Mouse (Mus musculus) heart, embryonic 11.5 days (tissue): ENCODE data around the gene Oprd1. TPM values are rescaled to one million over a fixed set of nuclear protein-coding genes. Genes with fewer than 3 reads are reported as not detected.

Source experiments
- ATAC-seq: fragments of 200-750 bp; cut with Nextera tagmentation; replicated peaks from 2 replicates; pipeline ENCODE4 v1.8.0; 2017; ENCODE audit warnings: moderate library complexity; ENCODE audit not compliant: insufficient number of reproducible peaks, low FRiP score, low TSS enrichment
- H3K27ac ChIP-seq: fragments of 300-500 bp; sonication (generic); 2 replicates; pipeline ENCODE4 v1.5.1; 2014; ENCODE audit warnings: mild to moderate bottlenecking, low read depth, low read length
- H3K27me3 ChIP-seq: fragments of 300-500 bp; sonication (generic); 2 replicates; pipeline ENCODE4 v1.6.1; 2014; ENCODE audit warnings: mild to moderate bottlenecking, low read length, mixed read lengths; ENCODE audit not compliant: control insufficient read depth, insufficient read depth
- H3K36me3 ChIP-seq: fragments of 300-500 bp; sonication (generic); 2 replicates; pipeline ENCODE4 v1.6.1; 2014; ENCODE audit warnings: mild to moderate bottlenecking, low read length, moderate library complexity, mixed read lengths; ENCODE audit not compliant: control insufficient read depth, insufficient read depth
- H3K4me1 ChIP-seq: fragments of 300-500 bp; sonication (generic); 2 replicates; pipeline ENCODE4 v1.6.1; 2014; ENCODE audit warnings: low read length; ENCODE audit not compliant: control insufficient read depth, insufficient read depth
- H3K4me2 ChIP-seq: fragments of 300-500 bp; sonication (generic); 2 replicates; pipeline ENCODE4 v1.6.1; 2014; ENCODE audit warnings: mild to moderate bottlenecking, moderate library complexity
- H3K4me3 ChIP-seq: fragments of 300-500 bp; sonication (generic); 2 replicates; pipeline ENCODE4 v1.5.1; 2014; ENCODE audit warnings: low read depth, low read length
- H3K9ac ChIP-seq: fragments of 300-500 bp; sonication (generic); 2 replicates; pipeline ENCODE4 v1.6.1; 2014; ENCODE audit warnings: mild to moderate bottlenecking, low read depth, low read length, moderate library complexity
- H3K9me3 ChIP-seq: fragments of 300-500 bp; sonication (generic); replicated peaks from 2 replicates; pipeline ENCODE4 v1.6.1; 2016; ENCODE audit warnings: low read length; ENCODE audit not compliant: control insufficient read depth
- WGBS: fragments of 180-500 bp; shearing (Covaris S2); extraction: QIAGEN DNeasy Blood & Tissue Kit; methylation state at CpG from one replicate; pipeline ENCODE4 v1.1.7; 2014; ENCODE audit not compliant: insufficient replicate concordance; 5-methylcytosine and 5-hydroxymethylcytosine counted together
- polyA plus RNA-seq: library from polyadenylated mRNA; unstranded; fragments of >200 nt; fragmentation: Nextera tagmentation; extraction: Ambion mirVana; gene quantifications from 2 replicates; pipeline ENCODE4 v1.2.1, GENCODE M21; 2014

Oprd1 gene
- polyA plus RNA-seq, 1 experiment from 2014 or later = 0.53 TPM

DNA sequence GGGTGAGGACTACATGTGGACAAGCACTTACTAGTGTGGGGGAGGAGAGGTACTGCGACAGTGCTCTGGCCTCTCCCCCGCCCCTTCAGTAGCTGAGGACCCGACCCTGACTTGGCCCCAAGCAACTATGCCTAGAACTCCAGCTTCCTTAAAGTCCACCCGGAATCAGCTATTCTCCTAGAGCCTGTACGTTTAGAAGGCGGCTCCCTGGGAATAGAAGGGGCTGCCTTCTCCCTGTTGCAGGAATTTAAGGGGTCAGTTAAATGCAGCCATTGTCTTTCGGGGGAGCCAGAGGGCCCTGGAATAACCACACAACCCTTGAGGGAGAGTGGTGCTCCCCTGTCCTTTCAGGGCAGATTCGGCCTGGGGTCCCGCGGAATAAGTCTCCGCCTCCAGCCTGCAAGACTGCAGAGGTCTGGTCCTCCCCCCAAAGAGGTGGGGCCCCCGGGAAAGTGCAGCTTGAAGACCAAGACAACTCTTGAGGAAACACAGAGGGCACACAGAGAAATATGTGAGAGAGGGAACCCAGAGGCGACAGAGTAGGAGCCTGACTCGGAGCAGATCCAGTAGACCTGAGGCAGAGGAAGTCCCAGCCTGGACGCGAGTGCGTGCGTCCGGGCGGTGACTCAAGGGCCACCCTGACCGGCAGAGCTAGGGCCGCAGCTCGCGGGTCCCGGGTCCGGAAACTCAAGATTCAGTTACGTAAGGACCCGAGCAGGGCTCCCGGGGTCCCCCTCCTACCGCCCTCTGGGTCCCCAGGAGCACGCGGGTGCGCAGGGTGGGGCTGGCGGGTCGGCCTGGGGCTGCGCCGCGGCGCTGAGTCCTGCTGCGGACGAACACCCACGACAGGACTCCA lies 70.0 kb downstream of the Oprd1 start, which contains the start of gene Gm10300:
Gm10300 (plus strand) TSS at position 621 of the 856 bp plus-strand sequence.
- H3K4me2 ChIP-seq = peak within 1 kb of the TSS; percentile 92
- peak within 1 kb of the TSS; percentile 91 for H3K9ac ChIP-seq
- peaks cover 64% of the 10 kb centered on the region for H3K4me1 ChIP-seq
- H3K27ac ChIP-seq = peak within 1 kb of the TSS; percentile 87
- no peaks in the 10 kb centered on the region for H3K27me3 ChIP-seq
- no peaks in the 10 kb centered on the region for H3K36me3 ChIP-seq
- under 1% methylated on average over 41 of the region's 42 CpGs for WGBS
- no peaks in the 10 kb centered on the region for H3K9me3 ChIP-seq
- peak within 1 kb of the TSS; percentile 88 for H3K4me3 ChIP-seq
- ATAC-seq = no peak

DNA sequence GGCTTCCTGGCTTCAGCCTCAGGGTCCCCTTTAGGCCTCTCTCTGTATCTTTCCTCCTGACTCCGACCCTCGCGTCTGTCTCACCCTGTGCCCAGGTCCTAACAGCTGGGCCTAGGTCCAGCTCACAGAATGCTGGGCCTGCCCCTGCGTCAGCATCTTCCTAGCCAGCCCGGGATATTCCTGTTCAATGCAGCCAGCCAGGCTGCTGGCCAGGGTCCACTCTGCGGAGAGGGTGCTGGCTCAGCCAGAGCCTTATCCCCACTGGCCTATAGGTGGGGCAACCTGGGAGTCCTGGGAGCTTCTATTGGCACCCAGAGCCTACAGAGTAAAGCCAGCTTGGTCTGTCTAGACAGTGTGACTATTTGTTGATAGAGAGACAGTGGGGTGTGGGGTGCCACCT lies 71.3 kb downstream of the Oprd1 start:
- H3K27ac ChIP-seq = no peak overlapping the region; the same call in 1 of the 2 replicates
- no peaks in the 10 kb centered on the region for H3K36me3 ChIP-seq
- no peaks in the 10 kb centered on the region for H3K27me3 ChIP-seq
- H3K4me2 ChIP-seq = peak overlapping the region; percentile 92
- WGBS = 60% methylated on average over 6 of the region's 6 CpGs
- peak overlapping the region; percentile 67; the same call in 1 of the 2 replicates for H3K9ac ChIP-seq
- peaks cover 59% of the 10 kb centered on the region for H3K4me1 ChIP-seq
- no peak for ATAC-seq
- peak overlapping the region; percentile 88 for H3K4me3 ChIP-seq
- H3K9me3 ChIP-seq = no peaks in the 10 kb centered on the region

DNA sequence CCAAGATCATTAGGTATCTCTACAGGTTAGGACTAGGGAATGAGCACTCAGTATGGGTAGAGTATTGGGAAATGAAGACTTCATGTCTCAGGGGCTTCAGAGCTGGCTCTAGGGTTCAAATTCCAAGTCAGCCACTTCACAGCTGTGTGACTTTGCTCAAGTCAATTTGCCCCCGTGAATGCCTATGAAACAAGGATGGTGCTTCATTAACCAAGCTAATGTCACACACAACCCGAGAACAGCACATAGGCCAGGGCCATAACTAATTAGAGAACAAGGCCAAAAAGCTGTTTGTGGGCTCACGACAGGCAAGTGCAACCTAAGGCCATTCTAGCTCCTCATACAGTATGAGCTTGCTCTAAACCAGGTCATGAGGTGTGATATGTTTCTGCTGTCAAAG lies 72.1 kb downstream of the Oprd1 start:
- Histone ChIP-seq H3K27me3 (no peaks in the 10 kb centered on the region), H3K36me3 (no peaks in the 10 kb centered on the region), H3K9ac (0 out of 2 replicates have a peak overlapping the region, but pooled peaks have one; percentile 24), H3K27ac (no peak overlapping the region), H3K4me3 (peak overlapping the region; percentile 88; the same call in 1 of the 2 replicates), H3K4me1 (peaks cover 60% of the 10 kb centered on the region), H3K9me3 (no peaks in the 10 kb centered on the region), H3K4me2 (peak overlapping the region; percentile 92)
- WGBS = 82% methylated on average over 3 of the region's 3 CpGs
- ATAC-seq = no peak

DNA sequence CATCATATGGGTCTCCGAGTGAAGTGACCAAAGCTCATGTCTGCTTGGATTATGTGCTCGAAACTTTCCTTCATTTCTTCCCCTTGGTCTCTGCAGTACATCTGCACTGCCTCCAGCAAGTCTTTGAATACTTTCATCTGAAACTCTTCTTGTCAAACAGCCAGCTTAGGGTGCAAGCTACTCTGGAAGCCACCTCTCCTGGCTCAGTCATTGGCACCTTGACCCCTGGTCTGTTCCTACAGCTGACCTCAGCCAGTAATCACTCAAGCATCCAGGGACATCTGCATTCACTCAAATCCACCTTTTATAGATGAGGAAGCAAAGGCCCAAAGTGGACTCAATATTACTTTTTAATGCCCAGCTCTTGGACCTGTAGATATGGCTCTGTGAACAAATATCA lies 72.6 kb downstream of the Oprd1 start:
- H3K27me3 ChIP-seq = no peaks in the 10 kb centered on the region
- H3K9me3 ChIP-seq = no peaks in the 10 kb centered on the region
- H3K27ac ChIP-seq = no peak overlapping the region
- peak overlapping the region; percentile 92 for H3K4me2 ChIP-seq
- H3K4me1 ChIP-seq = peaks cover 60% of the 10 kb centered on the region
- WGBS = 91% methylated on average over 2 of the region's 2 CpGs
- no peak for ATAC-seq
- peak overlapping the region; percentile 88; the same call in 1 of the 2 replicates for H3K4me3 ChIP-seq
- 0 out of 2 replicates have a peak overlapping the region, but pooled peaks have one; percentile 24 for H3K9ac ChIP-seq
- no peaks in the 10 kb centered on the region for H3K36me3 ChIP-seq

DNA sequence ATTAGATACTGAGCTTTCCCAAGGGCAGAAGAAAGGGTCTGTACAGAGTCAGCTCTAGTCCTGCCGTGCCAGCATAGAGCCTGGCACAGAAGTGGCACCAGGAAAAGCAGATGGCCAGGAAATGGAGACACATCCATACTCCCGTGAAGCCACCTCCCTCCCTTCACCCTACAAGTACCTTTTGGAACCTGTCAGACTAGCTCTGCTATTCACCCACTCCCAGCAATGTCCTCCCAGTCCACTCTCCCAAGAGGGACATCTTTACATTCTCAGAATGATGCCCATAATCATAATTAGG lies 76.4 kb downstream of the Oprd1 start:
- 72% methylated on average over 2 of the region's 2 CpGs for WGBS
- no peak for ATAC-seq
- no peak overlapping the region for H3K27ac ChIP-seq
- H3K4me3 ChIP-seq = no peak overlapping the region
- H3K27me3 ChIP-seq = no peaks in the 10 kb centered on the region
- no peaks in the 10 kb centered on the region for H3K36me3 ChIP-seq
- H3K4me1 ChIP-seq = peaks cover 71% of the 10 kb centered on the region
- peak overlapping the region; percentile 14 for H3K4me2 ChIP-seq
- no peaks in the 10 kb centered on the region for H3K9me3 ChIP-seq
- 0 out of 2 replicates have a peak overlapping the region, but pooled peaks have one; percentile 18 for H3K9ac ChIP-seq

DNA sequence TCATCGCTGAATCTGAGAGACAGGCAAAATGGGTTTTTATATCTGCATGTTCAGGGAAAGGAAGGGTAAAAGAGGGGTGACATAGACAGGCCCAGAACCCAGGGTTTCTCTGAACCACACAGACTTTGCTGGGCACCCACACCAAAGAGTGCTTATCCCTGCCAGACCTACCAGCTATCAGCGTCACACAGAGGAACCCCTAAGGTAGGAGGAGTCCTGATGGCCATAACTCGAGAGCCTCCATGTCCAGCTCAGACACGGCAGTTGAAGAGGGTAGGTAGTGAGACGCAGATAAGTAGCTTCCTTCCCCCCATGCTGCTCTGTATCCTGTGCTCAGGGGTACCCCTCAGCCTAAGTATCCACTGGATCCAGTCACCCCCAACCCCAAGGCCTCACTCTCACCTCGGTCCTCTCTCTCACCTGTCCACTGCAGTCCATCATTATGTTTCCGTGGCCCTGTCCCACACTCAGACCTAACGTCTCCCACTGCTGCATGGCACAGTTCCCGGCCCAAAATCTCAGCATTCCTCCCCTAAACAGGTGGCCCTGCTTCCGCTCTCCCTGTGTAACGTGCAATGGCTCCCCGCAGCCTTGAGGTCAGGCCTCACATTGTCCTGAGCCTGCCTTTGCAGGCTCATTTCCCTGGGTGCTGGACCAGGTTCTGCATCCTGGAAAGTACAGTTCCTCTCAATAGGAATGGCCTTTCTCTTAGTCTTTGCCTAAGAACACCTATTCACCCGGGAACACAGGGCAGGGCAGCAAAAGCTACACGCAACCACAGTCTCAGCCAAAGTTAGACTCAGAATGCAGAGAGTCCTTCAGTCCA lies 77.0 kb downstream of the Oprd1 start:
- H3K9me3 ChIP-seq = no peaks in the 10 kb centered on the region
- 0 out of 2 replicates have a peak overlapping the region, but pooled peaks have one; percentile 37 for H3K27ac ChIP-seq
- H3K4me2 ChIP-seq = peak overlapping the region; percentile 14
- H3K27me3 ChIP-seq = no peaks in the 10 kb centered on the region
- WGBS = 71% methylated on average over 14 of the region's 14 CpGs
- peaks cover 74% of the 10 kb centered on the region for H3K4me1 ChIP-seq
- H3K9ac ChIP-seq = 0 out of 2 replicates have a peak overlapping the region, but pooled peaks have one; percentile 31
- ATAC-seq = peak; percentile 54; the same call in 1 of the 2 replicates
- H3K36me3 ChIP-seq = no peaks in the 10 kb centered on the region
- peak overlapping the region; percentile 8; the same call in 1 of the 2 replicates for H3K4me3 ChIP-seq

DNA sequence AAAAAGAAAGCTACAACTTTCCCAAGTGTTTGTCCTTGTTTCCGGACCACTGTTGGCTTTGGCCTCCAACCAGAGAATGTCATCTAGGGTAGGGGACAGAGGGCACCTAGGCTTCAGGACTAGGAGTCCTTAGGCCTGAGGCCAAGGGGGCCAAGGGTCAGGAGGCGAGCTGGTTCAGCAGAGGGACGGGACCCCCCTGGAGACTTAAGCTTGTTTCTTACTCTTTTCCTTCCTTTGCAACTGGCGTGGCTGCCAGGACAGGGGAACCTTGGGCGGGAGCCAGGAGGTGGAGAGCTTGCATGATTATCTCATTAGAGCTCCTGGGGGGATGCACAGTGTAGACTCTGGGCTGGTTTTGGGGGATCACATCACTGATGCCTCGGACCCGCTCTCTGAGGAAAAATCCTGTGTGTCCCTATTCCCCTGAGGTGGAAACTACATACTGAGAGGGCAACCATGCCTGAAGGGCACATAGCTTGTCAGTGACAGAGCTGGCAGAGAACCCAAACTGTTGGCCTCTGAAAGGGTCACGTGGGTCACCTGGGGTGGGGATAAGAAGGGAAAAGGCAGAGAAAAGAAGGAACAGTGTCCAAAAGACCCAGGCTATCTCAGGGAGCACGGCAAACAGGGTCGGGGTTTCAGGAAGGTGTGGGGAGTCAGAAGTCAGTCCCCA lies 78.0 kb downstream of the Oprd1 start:
- H3K9ac ChIP-seq = 0 out of 2 replicates have a peak overlapping the region, but pooled peaks have one; percentile 13
- no peak overlapping the region for H3K27ac ChIP-seq
- peaks cover 67% of the 10 kb centered on the region for H3K4me1 ChIP-seq
- H3K4me2 ChIP-seq = peak overlapping the region; percentile 14
- H3K27me3 ChIP-seq = no peaks in the 10 kb centered on the region
- no peak overlapping the region for H3K4me3 ChIP-seq
- no peak for ATAC-seq
- H3K9me3 ChIP-seq = no peaks in the 10 kb centered on the region
- H3K36me3 ChIP-seq = no peaks in the 10 kb centered on the region
- 60% methylated on average over 10 of the region's 10 CpGs for WGBS

DNA sequence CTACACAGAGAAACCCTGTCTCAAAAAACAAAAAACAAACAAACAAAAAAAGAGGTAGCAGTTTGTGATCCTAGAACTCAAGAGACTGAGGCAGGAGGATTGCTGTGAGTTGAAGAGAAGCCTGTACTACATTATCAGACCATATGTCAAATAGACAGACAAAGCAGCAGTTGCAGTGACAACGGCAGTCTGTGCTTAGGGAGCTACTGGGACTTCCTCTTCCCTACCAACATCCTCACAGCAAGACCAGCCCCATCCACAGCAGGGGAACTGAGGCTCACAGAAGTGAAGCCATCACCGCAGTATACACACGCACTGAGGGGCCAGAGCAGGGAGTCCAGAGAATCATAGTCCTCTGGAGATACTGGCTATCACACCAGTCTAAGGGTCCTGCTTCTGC lies 78.7 kb downstream of the Oprd1 start:
- peaks cover 62% of the 10 kb centered on the region for H3K4me1 ChIP-seq

More for the DNA sequence above, 78.7 kb downstream of the Oprd1 start:
- Histone ChIP-seq H3K9me3 (no peaks in the 10 kb centered on the region), H3K9ac (no peak overlapping the region), H3K36me3 (no peaks in the 10 kb centered on the region), H3K4me3 (no peak overlapping the region), H3K27ac (0 out of 2 replicates have a peak overlapping the region, but pooled peaks have one; percentile 10), H3K27me3 (no peaks in the 10 kb centered on the region), H3K4me2 (peak overlapping the region; percentile 14)
- no peak for ATAC-seq
- 43% methylated on average over 3 of the region's 3 CpGs for WGBS
